Mouse (Mus musculus) intestine, postnatal 0 days (tissue): Measurements from ENCODE around the gene N4bp2l2. TPM values are rescaled to one million over a fixed set of nuclear protein-coding genes. Genes with fewer than 3 reads are reported as not detected.

Source experiments
- ATAC-seq: fragments of 200-750 bp; cut with Nextera tagmentation; 2 replicates; pipeline ENCODE4 v1.8.0; 2017; ENCODE audit warnings: mild to moderate bottlenecking, moderate TSS enrichment, moderate library complexity
- H3K27ac ChIP-seq: fragments of 300-500 bp; sonication (generic); 2 replicates; pipeline ENCODE4 v1.5.1; 2014; ENCODE audit warnings: mild to moderate bottlenecking, low read depth, low read length, moderate library complexity
- H3K27me3 ChIP-seq: fragments of 300-500 bp; sonication (generic); replicated peaks from 2 replicates; pipeline ENCODE4 v1.6.1; 2014; ENCODE audit warnings: low read length, mixed read lengths; ENCODE audit not compliant: control insufficient read depth, insufficient read depth
- H3K36me3 ChIP-seq: fragments of 300-500 bp; sonication (generic); 2 replicates; pipeline ENCODE4 v1.6.1; 2014; ENCODE audit warnings: mild to moderate bottlenecking, moderate library complexity; ENCODE audit not compliant: control insufficient read depth, insufficient read depth
- H3K4me1 ChIP-seq: fragments of 300-500 bp; sonication (generic); replicated peaks from 2 replicates; pipeline ENCODE4 v1.6.1; 2014; ENCODE audit warnings: antibody characterized with exemption, low read length, mixed read lengths; ENCODE audit not compliant: control insufficient read depth, insufficient read depth
- H3K4me2 ChIP-seq: fragments of 300-500 bp; sonication (generic); replicated peaks from 2 replicates; pipeline ENCODE4 v1.6.1; 2014; ENCODE audit warnings: low read depth, mild to moderate bottlenecking, moderate library complexity
- H3K4me3 ChIP-seq: fragments of 300-500 bp; sonication (generic); 2 replicates; pipeline ENCODE4 v1.5.1; 2014; ENCODE audit warnings: low read depth, low read length
- H3K9ac ChIP-seq: fragments of 300-500 bp; sonication (generic); 2 replicates; pipeline ENCODE4 v1.6.1; 2014; ENCODE audit warnings: mild to moderate bottlenecking, low read depth, low read length
- H3K9me3 ChIP-seq: fragments of 300-500 bp; sonication (generic); 2 replicates; pipeline ENCODE4 v1.6.1; 2016; ENCODE audit warnings: mixed run types; ENCODE audit not compliant: control insufficient read depth
- CTCF ChIP-seq: sonication (generic); IDR thresholded peaks from 2 replicates; pipeline ENCODE4 v1.5.1; 2016; ENCODE audit warnings: low read depth, mild to moderate bottlenecking, control low read depth, antibody characterized with exemption, moderate library complexity
- WGBS: fragments of 180-500 bp; shearing (Covaris S2); extraction: QIAGEN DNeasy Blood & Tissue Kit; methylation state at CpG from one replicate; pipeline ENCODE4 v1.1.7; 2014; 5-methylcytosine and 5-hydroxymethylcytosine counted together
- polyA plus RNA-seq: library from polyadenylated mRNA; unstranded; fragments of >200 nt; fragmentation: Nextera tagmentation; extraction: Ambion mirVana; gene quantifications from 2 replicates; pipeline ENCODE4 v1.2.1, GENCODE M21; 2015

Gene N4bp2l2
- polyA plus RNA-seq, 1 experiment from 2014 or later = 38.3 TPM

GRCm38 (mm10) chr5:150601441-150602230, 64.3 kb downstream of the N4bp2l2 start:
- no peak for TF ChIP-seq CTCF
- no peaks in the 10 kb centered on the region for H3K4me1 ChIP-seq
- H3K4me3 ChIP-seq = no peak overlapping the region
- peak overlapping the region; percentile 21 for H3K4me2 ChIP-seq
- peak overlapping the region; percentile 7; the same call in 1 of the 2 replicates for H3K9ac ChIP-seq
- H3K27me3 ChIP-seq = no peaks in the 10 kb centered on the region
- no peak overlapping the region for H3K27ac ChIP-seq
- 81% methylated on average over 14 of the region's 14 CpGs for WGBS
- no peak for ATAC-seq
- no peaks in the 10 kb centered on the region for H3K9me3 ChIP-seq
- no peaks in the 10 kb centered on the region for H3K36me3 ChIP-seq

GRCm38 (mm10) chr5:150600554-150601440, 65.2 kb downstream of the N4bp2l2 start:
- Histone ChIP-seq H3K4me2 (peak overlapping the region; percentile 21), H3K36me3 (no peaks in the 10 kb centered on the region), H3K27ac (no peak overlapping the region), H3K4me1 (no peaks in the 10 kb centered on the region), H3K27me3 (no peaks in the 10 kb centered on the region), H3K9me3 (no peaks in the 10 kb centered on the region), H3K9ac (peak overlapping the region; percentile 7; the same call in 1 of the 2 replicates), H3K4me3 (no peak overlapping the region)
- 69% methylated on average over 20 of the region's 20 CpGs for WGBS
- ATAC-seq = no peak
- no peak for TF ChIP-seq CTCF

- Histone ChIP-seq H3K36me3 (no peaks in the 10 kb centered on the region), H3K27me3 (no peaks in the 10 kb centered on the region), H3K4me3 (no peak overlapping the region), H3K27ac (no peak overlapping the region), H3K4me2 (peak overlapping the region; percentile 37), H3K4me1 (no peaks in the 10 kb centered on the region), H3K9ac (no peak overlapping the region), H3K9me3 (no peaks in the 10 kb centered on the region)
- 68% methylated on average over 13 of the region's 13 CpGs for WGBS
- no peak for ATAC-seq
- TF ChIP-seq CTCF = no peak
These were observed 66.4 kb downstream of the N4bp2l2 start for GRCm38 (mm10) chr5:150599301-150600294.

GRCm38 (mm10) chr5:150598202-150599119, 67.5 kb downstream of the N4bp2l2 start:
- Histone ChIP-seq H3K9me3 (no peaks in the 10 kb centered on the region), H3K27ac (no peak overlapping the region), H3K4me1 (no peaks in the 10 kb centered on the region), H3K9ac (no peak overlapping the region), H3K4me3 (no peak overlapping the region), H3K4me2 (peak overlapping the region; percentile 37), H3K36me3 (no peaks in the 10 kb centered on the region), H3K27me3 (no peaks in the 10 kb centered on the region)
- ATAC-seq = peak; percentile 70
- 57% methylated on average over 21 of the region's 21 CpGs for WGBS
- no peak for TF ChIP-seq CTCF

- Histone ChIP-seq H3K4me1 (no peaks in the 10 kb centered on the region), H3K9me3 (no peaks in the 10 kb centered on the region), H3K27ac (no peak within 1 kb of the TSS), H3K36me3 (no peaks in the 10 kb centered on the region), H3K9ac (no peak within 1 kb of the TSS), H3K27me3 (no peaks in the 10 kb centered on the region), H3K4me2 (no peak within 1 kb of the TSS), H3K4me3 (no peak within 1 kb of the TSS)
- WGBS = 91% methylated on average over 7 of the region's 7 CpGs
- ATAC-seq = no peak
- no peak for TF ChIP-seq CTCF
These were observed 68.9 kb downstream of the N4bp2l2 start, which contains the start of gene N4bp2l1 for GRCm38 (mm10) chr5:150597088-150597487. TSS of gene N4bp2l1 (minus strand) at chr5:150597188.
